Mouse (Mus musculus): Measurements from ENCODE around the gene Tmem168.
A peak's percentile ranks its signal among the peaks of the same experiment; 100 is the strongest.

Tmem168 gene

GRCm38 (mm10) chr6:13607621-13608493 lies at the start of gene Tmem168:
TSS of gene Tmem168 (minus strand) at chr6:13608100.
- peak; percentile 89 to 91 for DNase-seq (ENCODE audit: low spot score in 2 of 2)

- no peak for DNase-seq (ENCODE audit: low spot score in 2 of 2)
Observed at GRCm38 (mm10) chr6:13654081-13654480, 46.2 kb upstream of the Tmem168 start.

GRCm38 (mm10) chr6:13652284-13652683 lies 44.4 kb upstream of the Tmem168 start:
- no peak for DNase-seq (ENCODE audit: low spot score in 2 of 2)

- no peak for DNase-seq (ENCODE audit: low spot score in 2 of 2)
Observed at GRCm38 (mm10) chr6:13650854-13651253, 43.0 kb upstream of the Tmem168 start.

GRCm38 (mm10) chr6:13648305-13648704 lies 40.4 kb upstream of the Tmem168 start:
- no peak for DNase-seq (ENCODE audit: low spot score in 2 of 2)

- no peak for DNase-seq (ENCODE audit: low spot score in 2 of 2)
Observed at GRCm38 (mm10) chr6:13636582-13636989, 28.7 kb upstream of the Tmem168 start.

GRCm38 (mm10) chr6:13632571-13632970 lies 24.7 kb upstream of the Tmem168 start:
- DNase-seq (ENCODE audit: low spot score in 2 of 2), result no peak

GRCm38 (mm10) chr6:13630607-13631006 lies 22.7 kb upstream of the Tmem168 start:
- DNase-seq (ENCODE audit: low spot score in 2 of 2), result no peak

GRCm38 (mm10) chr6:13619618-13620017 lies 11.7 kb upstream of the Tmem168 start:
- no peak for DNase-seq (ENCODE audit: low spot score in 2 of 2)

- DNase-seq (ENCODE audit: low spot score in 2 of 2), result no peak
Observed at GRCm38 (mm10) chr6:13617110-13617509, 9.2 kb upstream of the Tmem168 start.

- no peak for DNase-seq (ENCODE audit: low spot score in 2 of 2)
Observed at GRCm38 (mm10) chr6:13614568-13614967, 6.7 kb upstream of the Tmem168 start.

- DNase-seq (ENCODE audit: low spot score in 2 of 2), result no peak
Observed at GRCm38 (mm10) chr6:13613671-13614070, 5.8 kb upstream of the Tmem168 start.

- DNase-seq (ENCODE audit: low spot score in 2 of 2), result no peak
Observed at GRCm38 (mm10) chr6:13610869-13611268, 3.0 kb upstream of the Tmem168 start.

- no peak for DNase-seq (ENCODE audit: low spot score in 2 of 2)
Observed at GRCm38 (mm10) chr6:13609353-13610140, 1.6 kb upstream of the Tmem168 start.

- DNase-seq (ENCODE audit: low spot score in 2 of 2), result no peak
Observed at GRCm38 (mm10) chr6:13606921-13607620, 829 bp downstream of the Tmem168 start.

GRCm38 (mm10) chr6:13606394-13606793 lies 1.5 kb downstream of the Tmem168 start:
- no peak for DNase-seq (ENCODE audit: low spot score in 2 of 2)

GRCm38 (mm10) chr6:13603134-13603533 lies 4.8 kb downstream of the Tmem168 start:
- DNase-seq (ENCODE audit: low spot score in 2 of 2), result no peak

- DNase-seq (ENCODE audit: low spot score in 2 of 2), result peak; percentile 18 to 61
Observed at GRCm38 (mm10) chr6:13601587-13601986, 6.3 kb downstream of the Tmem168 start.

- DNase-seq (ENCODE audit: low spot score in 2 of 2), result peak; percentile 8 to 32
Observed at GRCm38 (mm10) chr6:13598239-13598923, 9.5 kb downstream of the Tmem168 start.

- no peak for DNase-seq (ENCODE audit: low spot score in 2 of 2)
Observed at GRCm38 (mm10) chr6:13592729-13593345, 15.1 kb downstream of the Tmem168 start.

- no peak for DNase-seq (ENCODE audit: low spot score in 2 of 2)
Observed at GRCm38 (mm10) chr6:13586560-13586959, 21.3 kb downstream of the Tmem168 start.
